In genomic region chr5:28756171-28756948, GRCm38 (mm10) we compare ENCODE assay signal across 15 mouse cellular contexts.
DNase-seq lines count a peak whose midpoint lies in the region; ATAC-seq and TF ChIP-seq lines count a peak whose summit lies in the region.
"Had no signal": no experiment of that assay in that cellular context is flagged by ENCODE, and none has a peak within 500 bp of the region (broad histone marks: within the 10 kb centered on the region; RNA-seq: fewer than 3 reads in every experiment).

No protein-coding gene starts in this region.

- H3K27ac ChIP-seq in midbrain, postnatal 0 days (ENCODE audit: low read depth, low read length) = no peak overlapping the region
- H3K27ac ChIP-seq in midbrain, embryonic 16.5 days (ENCODE audit: low read length) = no peak overlapping the region
- H3K27ac ChIP-seq: embryonic facial prominence, embryonic 13.5 days; hindbrain, embryonic 13.5 days; liver, embryonic 12.5 days had no signal

- H3K4me3 ChIP-seq in midbrain, postnatal 0 days (ENCODE audit: low read depth, low read length) = no peak overlapping the region
- H3K4me3 ChIP-seq in midbrain, embryonic 16.5 days (ENCODE audit: low read depth, low read length) = no peak overlapping the region
- H3K4me3 ChIP-seq: embryonic facial prominence, embryonic 13.5 days; hindbrain, embryonic 13.5 days; liver, embryonic 12.5 days had no signal

- no peak for ATAC-seq in midbrain, postnatal 0 days (ENCODE audit: low FRiP score)
- no peak for ATAC-seq in midbrain, embryonic 16.5 days
- no peak for ATAC-seq in erythroblast, adult 5-6 weeks (replicated peaks; ENCODE audit: low FRiP score, poor library complexity, severe bottlenecking)
- ATAC-seq in activated CD4-positive, CD25-positive, alpha-beta regulatory T cell, adult 4 months = no peak
- ATAC-seq: intestine, embryonic 16.5 days; liver, embryonic 12.5 days; lung, postnatal 0 days had no signal

- H3K4me2 ChIP-seq in midbrain, postnatal 0 days (ENCODE audit: low read depth, low read length, poor library complexity, severe bottlenecking) = no peak overlapping the region
- no peak overlapping the region for H3K4me2 ChIP-seq in midbrain, embryonic 16.5 days (ENCODE audit: low read length)
- H3K4me2 ChIP-seq: embryonic facial prominence, embryonic 13.5 days; hindbrain, embryonic 13.5 days; liver, embryonic 12.5 days had no signal

- no peaks in the 10 kb centered on the region for H3K9me3 ChIP-seq in midbrain, postnatal 0 days (ENCODE audit: low read length)
- H3K9me3 ChIP-seq in midbrain, embryonic 16.5 days (replicated peaks; ENCODE audit: control insufficient read depth, low read length, poor library complexity, severe bottlenecking) = no peaks in the 10 kb centered on the region; the same call in 1 of the 2 replicates
- H3K9me3 ChIP-seq: liver, embryonic 12.5 days had no signal

- WGBS in midbrain, postnatal 0 days = 73% methylated on average over 6 of the region's 6 CpGs
- 86% methylated on average over 6 of the region's 6 CpGs for WGBS in midbrain, embryonic 16.5 days

- peak; percentile 39 to 42 for DNase-seq in cerebellum, postnatal 14 days
- no peak for DNase-seq in cerebellum, adult 11 months
- DNase-seq in midbrain, postnatal 0 days (ENCODE audit: low spot score) = peak; percentile 32
- DNase-seq in left cerebral cortex, adult 9 months (ENCODE audit: low spot score in 2 of 2) = peak; percentile 6 to 10
- peak; percentile 36 for DNase-seq in right cerebral cortex, postnatal 25 days
- DNase-seq: heart, adult 11 months; retina, postnatal 1 day had no signal

- H3K36me3 ChIP-seq in midbrain, postnatal 0 days (ENCODE audit: insufficient read depth, low read length) = no peaks in the 10 kb centered on the region
- no peaks in the 10 kb centered on the region for H3K36me3 ChIP-seq in midbrain, embryonic 16.5 days (ENCODE audit: control insufficient read depth, insufficient read depth, low read length)
- H3K36me3 ChIP-seq: embryonic facial prominence, embryonic 13.5 days; hindbrain, embryonic 13.5 days; liver, embryonic 12.5 days had no signal

- no peaks in the 10 kb centered on the region for H3K4me1 ChIP-seq in midbrain, postnatal 0 days (ENCODE audit: insufficient read depth, low read length)
- H3K4me1 ChIP-seq in midbrain, embryonic 16.5 days (ENCODE audit: control insufficient read depth, insufficient read depth, low read length) = no peaks in the 10 kb centered on the region
- H3K4me1 ChIP-seq: embryonic facial prominence, embryonic 13.5 days; hindbrain, embryonic 13.5 days; liver, embryonic 12.5 days had no signal

- no peak overlapping the region for H3K9ac ChIP-seq in midbrain, postnatal 0 days (replicated peaks; ENCODE audit: low read length, poor library complexity, severe bottlenecking)
- H3K9ac ChIP-seq in midbrain, embryonic 16.5 days (ENCODE audit: low read depth, low read length) = no peak overlapping the region
- H3K9ac ChIP-seq: embryonic facial prominence, embryonic 13.5 days; hindbrain, embryonic 13.5 days; liver, embryonic 12.5 days had no signal

- no peak for TF ChIP-seq CTCF in midbrain, postnatal 0 days (IDR thresholded peaks at IDR 0.05)

- H3K27me3 ChIP-seq in midbrain, postnatal 0 days (ENCODE audit: insufficient read depth, low read length) = no peaks in the 10 kb centered on the region
- H3K27me3 ChIP-seq in midbrain, embryonic 16.5 days (ENCODE audit: control insufficient read depth, insufficient read depth, low read depth, low read length) = no peaks in the 10 kb centered on the region
- H3K27me3 ChIP-seq: embryonic facial prominence, embryonic 13.5 days; hindbrain, embryonic 13.5 days; liver, embryonic 12.5 days had no signal
